In the genomic region with DNA sequence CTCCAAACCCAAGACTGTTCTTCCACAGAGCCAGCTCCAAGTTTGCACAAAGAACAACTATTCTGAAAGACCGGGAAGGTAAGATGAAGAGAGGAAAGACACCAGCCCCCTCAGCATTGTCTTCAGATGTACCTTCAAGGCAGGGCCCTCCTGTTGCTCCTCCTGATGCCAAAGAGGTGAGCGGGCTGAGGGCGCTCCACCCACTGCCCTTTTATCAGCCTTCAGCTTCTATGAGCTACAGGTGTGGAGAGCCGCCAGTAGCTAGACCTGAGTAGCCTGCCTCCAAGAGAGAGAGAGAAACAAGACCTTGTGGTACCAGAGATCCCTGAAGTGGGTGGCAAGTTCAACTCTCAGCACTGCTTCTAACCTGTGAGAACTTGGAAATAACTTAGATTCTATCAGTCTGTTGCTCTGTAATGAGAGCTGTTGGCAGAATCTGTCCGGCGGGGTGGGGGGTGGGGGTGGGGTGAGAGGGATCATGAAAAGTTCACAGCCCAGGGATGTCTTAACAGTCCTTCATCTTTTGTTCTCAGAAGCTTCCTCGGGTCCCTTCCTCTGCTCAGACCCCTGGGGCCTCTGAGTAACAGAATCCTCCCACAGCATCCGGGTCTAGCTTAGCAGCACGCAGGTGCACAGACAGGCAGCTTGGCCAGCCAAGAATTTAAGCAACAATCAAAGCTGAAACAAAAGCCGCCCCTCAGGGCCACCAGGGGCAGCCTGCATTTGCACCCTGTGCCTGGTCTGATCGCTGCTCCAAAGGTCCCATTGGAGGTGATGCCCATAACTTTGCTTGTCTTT, we compare ENCODE assay signal across 10 mouse cellular contexts. TPM values are rescaled to one million over a fixed set of nuclear protein-coding genes. Genes with fewer than 3 reads are reported as not detected.
DNase-seq lines count a peak whose midpoint lies in the region; ATAC-seq and TF ChIP-seq lines count a peak whose summit lies in the region.
"Had no signal": no experiment of that assay in that cellular context is flagged by ENCODE, and none has a peak within 500 bp of the region (broad histone marks: within the 10 kb centered on the region; RNA-seq: fewer than 3 reads in every experiment).

A gene (minus strand): TSS at position 369 of the 798 bp plus-strand sequence.

- DNase-seq in kidney, postnatal 25 days = no peak
- DNase-seq in CD4-positive, CD25-positive, alpha-beta regulatory T cell, adult 2 months (ENCODE audit: low read depth, low spot score) = peak; percentile 79
- peak; percentile 58 for DNase-seq in T-cell, adult 2 months (ENCODE audit: low spot score)
- DNase-seq in spleen, postnatal 14 days (ENCODE audit: low spot score in 2 of 2) = peak; percentile 13 to 33
- DNase-seq in layer of hippocampus, adult 2 months (ENCODE audit: low spot score in 2 of 2) = no peak
- no peak for DNase-seq in left cerebral cortex, postnatal 14 days (ENCODE audit: low spot score in 2 of 2)
- DNase-seq: lung, postnatal 14 days had no signal

- no peak within 1 kb of the TSS for H3K27ac ChIP-seq in kidney, embryonic 14.5 days (ENCODE audit: low read depth, low read length)
- H3K27ac ChIP-seq in layer of hippocampus, adult 2 months = no peak within 1 kb of the TSS

- WGBS in kidney, embryonic 14.5 days = 31% methylated on average over 11 of the region's 11 CpGs

- ATAC-seq in kidney, embryonic 14.5 days (ENCODE audit: low FRiP score, low TSS enrichment) = peak; percentile 75

- H3K9me3 ChIP-seq in kidney, embryonic 14.5 days (ENCODE audit: control insufficient read depth, low read length) = no peaks in the 10 kb centered on the region

- no peaks in the 10 kb centered on the region for H3K27me3 ChIP-seq in kidney, embryonic 14.5 days (ENCODE audit: control insufficient read depth, insufficient read depth, low read length)

- intact Hi-C loops in left cerebral cortex, postnatal 14 days (cut with DNase I) = no loop called here

- H3K4me1 ChIP-seq in kidney, embryonic 14.5 days (ENCODE audit: control insufficient read depth, insufficient read depth, low read length) = peaks cover 8% of the 10 kb centered on the region; the same call in 1 of the 2 replicates

- no peak for TF ChIP-seq CTCF in layer of hippocampus, adult 2 months (conservative IDR thresholded peaks at IDR 0.05)

- no peak within 1 kb of the TSS for H3K4me2 ChIP-seq in kidney, embryonic 14.5 days (replicated peaks; ENCODE audit: low read depth, low read length)

- H3K4me3 ChIP-seq in kidney, embryonic 14.5 days (ENCODE audit: low read length) = no peak within 1 kb of the TSS
- no peak within 1 kb of the TSS for H3K4me3 ChIP-seq in layer of hippocampus, adult 2 months

- no peaks in the 10 kb centered on the region for H3K36me3 ChIP-seq in kidney, embryonic 14.5 days (ENCODE audit: control insufficient read depth, insufficient read depth, low read length)

- H3K9ac ChIP-seq in kidney, embryonic 14.5 days (ENCODE audit: low read depth, low read length) = no peak within 1 kb of the TSS

RNA-seq across cellular contexts. Expression of the gene that starts here (rescaled TPM):
- polyA plus RNA-seq in kidney, embryonic 14.5 days (2014; fragmentation: Nextera tagmentation; extraction: Ambion mirVana) = 0.16 and 0.53 TPM in 2 replicates
- total RNA-seq in layer of hippocampus, adult 2 months (2021) = not detected
- not detected for total RNA-seq in left cerebral cortex, postnatal 14 days (2021)
- total RNA-seq: layer of hippocampus, postnatal 14 days had no signal
- polyA plus RNA-seq: testis, adult 2 months had no signal

Comparison
In these comparisons a context has a peak if more than half of its experiments do, and no peak if none do; other contexts are left out.
1. Peak in ATAC-seq in kidney, embryonic 14.5 days; RNA of the gene not detected or under 1 TPM.
2. DNase-seq: peak in CD4-positive, CD25-positive, alpha-beta regulatory T cell, adult 2 months (single experiment), T-cell, adult 2 months (single experiment) and spleen, postnatal 14 days (2 of 2); none in kidney, postnatal 25 days (0 of 2), layer of hippocampus, adult 2 months (0 of 2) and left cerebral cortex, postnatal 14 days (0 of 2).